Mouse (Mus musculus): Measurements from ENCODE around the gene Frs2.
"Not testable (repeated sequence)": the region's sequence is repeated elsewhere in the genome, so short reads cannot be mapped to it uniquely, and the experiment has no call there.

Gene Frs2

DNA sequence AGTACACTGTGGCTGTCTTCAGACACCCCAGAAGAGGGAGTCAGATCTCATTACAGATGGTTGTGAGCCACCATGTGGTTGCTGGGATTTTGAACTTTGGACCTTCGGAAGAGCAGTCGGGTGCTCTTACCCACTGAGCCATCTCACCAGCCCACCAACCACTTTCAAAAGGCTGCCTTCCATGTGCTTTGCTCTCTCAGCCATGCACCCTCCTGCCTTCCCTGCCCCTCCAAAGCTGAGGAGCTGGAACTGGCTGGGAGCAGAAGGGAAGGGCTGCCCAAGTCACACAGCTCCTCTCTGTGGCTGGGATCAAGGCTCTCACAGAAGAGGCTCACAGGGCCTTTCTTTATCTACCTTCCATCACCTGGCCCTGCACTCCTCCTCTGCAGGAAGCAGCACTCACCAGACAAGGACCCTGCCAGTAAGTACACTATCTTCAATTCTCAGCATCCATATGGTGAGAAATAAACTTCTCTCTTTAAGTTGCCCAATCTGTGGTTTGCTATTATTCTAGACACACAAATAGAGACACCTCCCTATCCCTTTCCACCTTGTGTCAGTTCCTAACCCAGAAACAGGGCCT is 51.1 kb downstream of the Frs2 start:
- no peak for DNase-seq

DNA sequence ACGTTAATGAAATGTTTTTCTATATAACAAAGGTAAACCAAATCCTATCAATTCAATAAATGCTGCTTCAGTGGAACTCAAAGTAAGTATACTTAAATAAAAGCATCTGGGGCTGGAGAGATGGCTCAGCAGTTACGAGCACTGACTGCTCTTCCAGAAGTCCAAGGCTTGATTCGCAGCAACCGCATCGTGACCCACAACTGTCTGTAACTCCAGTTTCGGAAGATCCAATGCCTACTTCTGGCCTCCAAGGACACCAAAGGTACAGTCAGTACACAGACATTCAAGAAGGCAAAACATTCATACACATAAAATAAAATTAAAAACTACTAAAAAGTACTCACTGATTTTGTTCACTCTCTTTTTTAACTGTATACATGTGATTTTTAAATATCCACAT is 52.2 kb downstream of the Frs2 start:
- no peak for DNase-seq

DNA sequence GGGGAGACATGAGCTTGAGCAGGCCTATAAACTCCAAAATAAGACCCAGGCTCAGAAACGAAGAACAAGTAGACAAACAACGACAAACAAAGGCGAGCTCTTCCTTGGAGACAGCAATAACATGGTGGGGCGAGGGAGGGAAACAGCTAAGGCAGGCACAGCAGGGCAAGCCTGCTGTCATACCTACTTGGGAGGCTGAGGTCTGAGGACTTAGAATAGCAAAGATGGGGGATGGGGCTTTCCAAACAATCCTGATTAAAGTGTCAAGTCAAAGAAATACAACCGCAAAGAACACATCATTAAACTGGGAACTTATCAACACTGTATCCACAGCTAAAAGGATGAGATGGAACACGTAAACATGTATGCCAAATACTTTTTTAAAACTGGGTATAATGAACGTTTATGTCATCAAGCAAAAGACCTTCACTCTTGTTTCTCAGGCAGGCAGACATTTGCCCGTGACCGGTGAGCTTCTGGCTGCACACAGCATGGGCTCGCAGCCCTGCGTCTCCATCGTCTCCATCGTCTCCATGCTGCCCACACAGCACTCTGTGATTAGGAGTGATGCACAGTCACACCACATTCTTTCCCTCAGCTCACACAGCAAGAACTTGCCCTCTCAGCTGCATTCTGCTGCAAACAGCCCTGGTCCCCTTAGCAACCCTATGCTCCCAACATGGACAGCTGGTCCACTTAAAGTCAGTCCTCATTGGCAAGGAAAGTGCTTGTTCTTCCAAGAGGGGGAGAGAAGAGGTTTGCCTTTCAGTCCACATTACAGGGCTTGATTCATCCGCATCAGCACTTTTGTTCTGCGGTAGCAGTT is 53.6 kb downstream of the Frs2 start:
- DNase-seq = no peak

DNA sequence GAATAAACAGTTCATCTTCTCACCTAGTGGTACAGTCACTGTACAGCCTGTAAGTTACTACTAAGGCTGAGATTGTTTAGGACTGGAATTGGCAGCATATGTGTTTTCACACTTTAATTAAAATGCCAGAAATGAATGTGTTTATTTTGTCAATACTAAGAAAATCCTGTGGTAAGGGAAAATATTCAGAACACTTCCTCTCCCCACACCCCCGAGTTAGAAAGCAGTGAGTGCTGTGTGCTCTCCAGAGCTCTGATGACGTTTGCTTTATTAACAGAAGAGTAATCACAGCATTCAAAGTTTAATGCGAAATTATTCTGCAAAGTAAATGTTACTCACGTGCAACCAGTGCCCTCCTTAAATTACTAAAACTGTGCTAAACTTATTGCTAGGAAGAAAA is 58.7 kb downstream of the Frs2 start:
- no peak for DNase-seq

DNA sequence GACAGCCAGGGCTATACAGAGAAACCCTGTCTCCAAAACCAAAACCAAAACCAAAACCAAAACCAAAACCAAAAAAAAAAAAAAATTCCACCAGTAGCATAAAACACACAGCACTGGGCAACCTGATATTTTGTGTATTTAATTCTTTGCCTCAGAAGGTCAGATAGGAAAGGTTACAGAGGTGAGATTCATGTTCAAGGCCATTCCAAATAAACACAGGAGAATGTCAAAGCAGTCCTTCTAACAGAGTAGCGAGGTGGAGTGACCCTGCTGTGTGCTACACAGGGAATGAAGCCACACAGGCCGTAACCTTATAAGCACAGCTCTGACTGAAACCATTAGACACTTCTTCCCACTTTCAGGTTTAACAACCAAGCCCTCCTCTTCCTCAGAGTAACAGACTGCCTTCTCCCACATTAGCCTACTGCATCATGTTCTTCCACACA is 66.4 kb downstream of the Frs2 start:
- no peak for DNase-seq

DNA sequence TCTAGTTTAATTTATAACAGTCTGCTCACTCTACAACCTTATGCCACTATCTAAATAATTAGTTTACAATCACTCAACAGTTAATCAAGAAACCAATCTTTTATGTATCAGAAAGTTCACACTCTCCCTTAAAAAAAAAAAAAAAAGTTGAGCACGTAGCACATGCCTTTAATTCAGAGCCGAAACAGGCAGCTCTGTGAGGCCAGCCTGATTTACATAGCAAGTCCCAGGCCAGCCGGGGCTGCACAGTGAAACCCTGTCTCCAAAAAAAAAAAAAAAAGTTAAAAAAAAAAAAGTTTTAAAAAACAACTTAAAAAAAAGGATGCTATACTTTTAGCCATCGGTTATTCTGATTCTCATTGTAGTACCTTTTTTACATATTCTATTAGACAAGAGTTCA is 67.0 kb downstream of the Frs2 start:
- no peak for DNase-seq

DNA sequence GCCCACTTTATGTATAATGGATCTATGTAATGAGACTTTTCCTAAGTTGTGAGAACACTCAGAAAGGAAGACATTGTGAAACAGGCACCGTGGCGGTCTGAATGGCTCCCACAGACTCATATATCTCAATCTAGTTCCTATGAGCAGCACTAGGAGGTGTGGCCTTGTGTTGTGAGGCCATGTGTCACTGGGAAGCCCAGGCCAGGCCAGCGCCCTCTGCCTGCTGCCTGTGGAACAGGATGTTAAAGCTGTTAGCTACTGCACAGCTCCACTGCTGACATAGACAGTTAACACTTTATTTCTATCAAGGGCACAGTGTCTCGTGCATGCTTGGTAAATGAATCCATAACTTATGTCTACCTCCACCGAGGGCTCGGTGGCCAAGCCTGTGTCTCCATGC is 70.0 kb downstream of the Frs2 start:
- no peak for DNase-seq

DNA sequence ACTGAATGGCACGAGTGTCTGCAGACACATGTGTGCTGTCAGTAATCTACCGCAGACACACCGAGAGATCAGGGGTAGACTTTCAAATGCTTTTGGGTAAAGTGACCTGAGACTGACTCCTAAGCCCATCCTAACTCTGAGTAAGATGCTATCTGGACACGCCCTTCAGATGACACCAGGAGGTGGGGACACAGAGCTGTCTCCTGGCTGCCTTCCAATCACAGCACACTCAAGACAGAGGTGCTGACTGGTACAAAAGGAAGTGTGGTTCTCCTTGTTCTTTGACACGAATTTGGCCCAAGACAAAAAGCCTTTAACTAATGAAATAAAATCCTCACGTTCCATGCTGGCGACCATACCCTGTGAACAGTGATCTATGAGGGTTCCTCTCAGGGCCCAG is 75.2 kb downstream of the Frs2 start:
- no peak for DNase-seq

DNA sequence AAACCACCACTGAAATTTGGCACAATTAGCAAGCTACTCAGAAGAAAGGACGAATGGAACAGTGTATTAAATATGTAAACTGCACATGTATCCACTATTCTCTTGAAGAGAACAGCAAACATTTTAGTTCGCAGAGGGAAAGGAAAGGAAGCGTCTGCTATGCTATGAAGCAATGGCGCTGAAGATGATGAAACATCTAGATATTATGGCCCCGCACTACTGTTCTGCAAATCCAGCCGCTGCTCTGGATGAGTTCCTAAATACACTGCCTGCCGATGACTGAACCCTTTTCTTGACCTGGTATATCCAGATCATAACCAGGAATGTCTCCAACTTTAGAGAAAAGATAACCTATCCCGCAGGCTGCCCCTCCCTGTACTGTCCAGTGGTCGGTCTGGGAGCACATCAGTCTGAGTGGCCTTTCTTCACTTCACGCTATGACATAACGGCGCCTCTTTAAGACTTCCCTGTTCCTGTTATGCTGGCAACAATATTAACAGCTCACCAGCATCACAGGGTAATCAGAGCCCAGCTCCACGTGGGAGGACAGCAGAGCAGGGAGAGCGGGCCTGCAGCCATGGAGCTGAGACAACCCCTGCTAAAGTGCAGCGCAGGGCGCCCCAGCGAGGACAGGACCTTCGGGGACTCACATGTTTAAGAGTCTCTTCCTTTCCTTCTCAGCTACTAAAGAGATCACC is 76.0 kb downstream of the Frs2 start:
- DNase-seq = no peak

DNA sequence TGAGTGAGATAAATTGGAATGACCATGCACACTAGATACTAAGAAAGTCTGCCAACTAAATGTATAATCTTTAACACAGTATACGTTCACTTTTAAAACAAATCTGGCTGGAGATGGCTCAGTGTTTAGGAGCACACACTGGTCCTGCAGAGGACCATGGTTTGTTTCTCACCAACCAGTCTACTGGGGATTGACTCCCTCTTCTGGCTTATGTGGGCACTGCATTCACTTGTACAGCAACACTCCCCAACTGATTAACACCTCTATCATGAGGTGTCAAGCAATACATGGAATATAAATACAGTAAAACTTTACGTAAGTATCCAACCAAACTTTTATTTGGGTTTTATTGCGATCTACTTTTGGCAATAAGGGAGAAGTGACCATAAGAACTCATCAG is 79.2 kb downstream of the Frs2 start:
- DNase-seq = no peak

DNA sequence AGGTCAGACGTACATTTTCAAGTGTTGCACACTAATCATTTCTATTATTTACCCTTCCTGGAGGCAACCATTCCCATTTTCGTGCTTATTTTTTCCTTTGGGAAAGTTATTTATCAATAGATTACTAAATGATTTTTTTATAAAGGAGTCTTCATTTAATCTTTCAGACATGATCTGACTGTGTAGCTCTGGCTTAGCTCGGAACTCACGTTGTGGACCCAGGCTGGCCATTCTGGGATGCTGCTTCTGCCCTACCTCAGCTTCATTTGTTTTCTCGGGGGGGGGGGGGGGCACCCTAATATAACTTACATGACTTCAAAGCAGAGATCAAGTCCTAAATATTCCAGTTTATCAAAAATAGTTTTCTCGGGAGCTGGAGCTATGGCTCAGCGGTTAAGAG is 84.3 kb downstream of the Frs2 start:
- no peak for DNase-seq

DNA sequence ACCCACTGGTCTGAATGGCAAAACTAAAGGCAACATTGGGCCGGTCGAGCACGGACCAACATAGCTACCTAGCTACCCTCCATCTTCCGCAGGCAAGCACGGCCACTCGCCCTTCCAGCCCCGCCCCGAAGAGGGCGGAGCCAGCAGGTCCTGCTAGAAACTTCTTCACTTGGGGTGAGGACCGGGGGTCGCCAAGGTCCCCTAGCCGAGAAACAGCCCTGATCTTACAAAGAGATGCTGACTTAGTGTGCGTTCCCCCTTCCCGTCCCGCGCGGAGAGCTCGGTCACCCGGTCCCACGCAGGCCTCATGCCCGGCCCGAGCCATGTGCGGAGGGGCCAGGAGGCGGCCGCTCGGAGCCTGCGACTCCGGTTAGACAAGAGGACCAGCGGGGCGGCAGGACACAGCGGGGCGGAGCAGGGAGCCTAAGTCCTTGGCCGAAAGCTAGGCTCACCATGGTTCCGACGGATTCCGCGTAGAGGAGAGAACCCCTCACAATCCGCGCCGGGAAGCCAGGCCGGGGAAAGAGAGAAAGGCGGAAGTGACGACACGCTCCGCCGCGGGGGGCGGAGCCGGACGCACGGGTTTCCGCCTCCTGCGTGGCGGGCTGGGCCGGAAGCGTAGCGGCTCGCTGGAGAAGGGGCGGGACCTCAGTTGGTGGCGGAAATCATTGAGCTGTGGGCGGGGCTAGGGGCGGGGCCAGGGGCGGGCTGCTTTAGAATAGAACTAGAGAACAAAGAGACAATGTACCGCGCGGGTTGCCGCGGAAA is 84.9 kb downstream of the Frs2 start, which contains the start of gene Cct2:
Cct2 (minus strand) TSS at position 561 of the 768 bp plus-strand sequence.
- peak; percentile 94 for DNase-seq

DNA sequence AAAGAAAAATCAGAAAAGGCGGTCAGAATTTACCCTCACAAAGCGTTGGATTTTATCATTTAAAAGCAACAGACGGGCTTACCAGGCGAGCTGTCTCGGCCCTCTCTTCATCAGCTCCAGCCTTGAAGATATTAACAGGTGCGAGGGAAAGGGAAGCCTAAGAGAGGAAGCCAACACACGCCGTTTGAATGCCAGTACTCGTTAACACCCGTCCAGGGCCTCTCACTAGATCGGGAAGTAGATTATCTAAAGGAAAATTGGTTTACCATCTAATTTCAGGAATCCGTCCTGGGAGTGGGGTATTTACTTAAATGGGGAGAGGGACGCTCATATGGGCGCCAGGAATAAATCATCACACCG is 85.5 kb downstream of the Frs2 start:
- DNase-seq = no peak

DNA sequence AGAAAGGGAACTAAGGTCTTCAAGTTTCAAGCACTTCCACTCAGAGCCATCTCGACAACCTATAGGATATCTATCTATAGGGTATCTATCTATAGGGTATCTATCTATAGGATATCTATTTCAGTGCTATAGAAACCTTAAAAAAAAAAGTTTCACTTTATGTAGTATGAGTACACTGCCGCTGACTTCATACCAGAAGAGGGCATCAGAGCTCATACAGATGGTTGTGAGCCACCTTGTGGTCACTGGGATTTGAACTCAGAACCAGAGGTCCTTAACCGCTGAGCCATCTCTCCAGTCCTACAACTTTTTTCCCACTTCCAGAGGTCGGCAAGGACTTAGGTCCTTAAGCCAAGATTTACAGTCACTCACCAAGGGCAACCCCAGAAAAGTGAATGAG is 92.7 kb downstream of the Frs2 start:
- DNase-seq = no peak

DNA sequence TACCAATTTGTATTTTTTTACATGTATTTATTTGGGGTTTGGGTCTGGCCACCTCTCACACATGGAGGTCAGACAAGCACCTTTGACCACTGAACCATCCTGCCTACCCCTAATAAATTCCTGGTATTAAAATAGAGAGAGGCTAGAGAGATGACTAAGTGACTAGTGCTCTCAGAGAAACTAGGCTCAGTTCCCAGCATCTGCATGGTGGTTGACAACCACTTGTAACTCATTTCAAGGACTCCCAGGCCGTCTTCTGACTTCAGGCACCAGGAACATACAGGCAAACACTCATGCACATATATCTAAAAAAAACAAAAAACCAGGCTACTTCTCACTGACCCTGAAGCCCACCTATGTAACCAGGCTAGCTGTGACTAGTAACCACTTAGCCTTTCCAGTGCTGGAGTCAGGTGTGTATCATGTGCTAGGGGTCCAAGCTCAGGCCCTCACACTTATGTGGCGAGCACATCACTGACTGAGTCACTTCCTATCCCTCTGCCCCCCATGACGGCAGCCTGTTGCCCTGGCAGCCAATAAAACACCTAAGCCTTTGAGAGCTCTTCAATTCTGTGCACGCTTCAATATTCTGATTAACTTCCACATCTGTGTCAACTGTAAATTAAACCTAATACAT is 98.3 kb downstream of the Frs2 start:
- DNase-seq = no peak

DNA sequence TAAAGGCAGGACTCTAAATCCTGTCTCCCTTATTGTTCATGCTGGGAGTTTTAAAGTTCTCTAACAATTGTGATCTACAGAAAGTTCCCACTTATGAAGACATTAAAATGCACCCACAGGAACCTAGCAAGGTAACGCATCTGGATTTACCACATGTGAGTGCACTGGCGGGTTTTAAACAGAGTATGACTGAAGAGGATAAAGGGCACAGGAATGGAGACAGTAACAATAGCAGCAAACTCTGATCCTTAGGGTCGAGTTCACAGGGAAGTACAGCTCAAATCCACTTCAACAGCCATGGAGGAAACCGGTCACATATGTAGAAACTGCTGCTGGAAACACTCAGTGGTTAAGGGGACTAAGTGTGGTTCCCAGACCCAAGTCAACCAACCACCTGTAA is 99.1 kb downstream of the Frs2 start:
- no peak for DNase-seq

DNA sequence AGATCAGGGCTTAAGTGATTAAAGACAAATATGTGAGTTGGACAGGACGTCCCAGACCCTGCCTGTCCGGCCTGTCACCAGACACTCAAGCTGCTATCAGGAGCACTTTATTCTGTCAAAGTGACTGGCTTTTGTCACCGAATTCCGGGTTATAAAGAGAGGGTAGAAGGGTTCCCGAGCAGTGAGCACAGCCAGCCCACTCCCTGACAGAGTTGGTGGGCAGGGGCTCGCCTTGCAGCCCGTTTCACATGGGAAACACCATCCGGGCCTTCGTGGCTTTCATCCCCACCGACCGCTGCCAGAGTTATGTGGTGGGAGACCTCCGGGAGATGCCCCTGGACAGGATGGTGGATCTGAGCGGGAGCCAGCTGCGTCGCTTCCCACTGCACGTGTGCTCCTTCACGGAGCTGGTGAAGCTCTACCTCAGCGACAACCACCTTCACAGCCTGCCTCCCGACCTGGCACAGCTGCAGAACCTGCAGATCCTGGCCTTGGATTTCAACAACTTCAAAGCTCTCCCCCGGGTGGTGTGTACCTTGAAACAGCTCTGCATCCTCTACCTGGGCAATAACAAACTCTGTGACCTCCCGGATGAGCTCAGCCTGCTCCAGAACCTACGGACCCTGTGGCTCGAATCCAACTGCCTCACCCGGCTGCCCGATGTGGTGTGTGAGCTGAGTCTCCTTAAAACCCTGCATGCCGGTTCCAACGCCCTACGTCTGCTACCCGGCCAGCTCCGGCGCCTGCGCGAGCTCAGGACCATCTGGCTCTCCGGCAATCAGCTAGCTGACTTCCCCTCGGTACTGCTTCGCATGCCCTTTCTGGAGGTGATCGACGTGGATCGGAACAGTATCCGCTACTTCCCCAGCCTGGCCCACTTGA is 102.9 kb downstream of the Frs2 start, which contains the start of gene Lrrc10:
Lrrc10 (plus strand) TSS at position 167 of the 882 bp plus-strand sequence.
- no peak for DNase-seq

DNA sequence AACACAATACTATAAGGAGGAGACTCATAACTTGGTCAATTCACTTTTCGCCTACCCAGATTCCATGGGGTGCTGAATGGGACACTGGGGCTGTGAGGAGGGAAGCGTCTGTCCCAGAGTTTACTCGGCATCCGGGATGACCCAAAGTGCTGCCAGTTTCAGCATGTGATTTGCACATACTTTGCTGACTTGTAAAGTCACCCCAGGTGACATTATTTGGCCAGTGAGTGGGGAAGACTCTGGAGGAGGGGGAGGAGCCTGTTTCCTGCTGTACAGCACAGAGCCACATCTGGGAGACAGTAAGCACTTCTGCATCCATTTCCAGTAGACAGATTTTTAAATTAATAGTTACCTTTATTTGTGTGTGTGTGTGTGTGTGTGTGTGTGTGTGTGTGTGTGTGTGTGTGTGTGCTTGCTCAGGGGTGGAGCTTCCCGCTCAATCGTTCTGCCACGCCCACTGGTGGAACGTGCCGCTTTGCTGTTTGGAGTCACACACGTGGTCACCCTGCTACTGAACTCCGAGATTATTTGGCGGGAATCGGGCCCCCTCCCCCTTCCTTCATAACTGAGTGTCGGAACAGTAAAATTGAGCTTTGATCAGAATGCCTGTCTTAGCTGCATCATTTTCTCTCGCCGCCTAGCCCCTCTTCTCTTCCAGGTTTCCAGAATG is 104.7 kb downstream of the Frs2 start:
- not testable (repeated sequence) for DNase-seq

DNA sequence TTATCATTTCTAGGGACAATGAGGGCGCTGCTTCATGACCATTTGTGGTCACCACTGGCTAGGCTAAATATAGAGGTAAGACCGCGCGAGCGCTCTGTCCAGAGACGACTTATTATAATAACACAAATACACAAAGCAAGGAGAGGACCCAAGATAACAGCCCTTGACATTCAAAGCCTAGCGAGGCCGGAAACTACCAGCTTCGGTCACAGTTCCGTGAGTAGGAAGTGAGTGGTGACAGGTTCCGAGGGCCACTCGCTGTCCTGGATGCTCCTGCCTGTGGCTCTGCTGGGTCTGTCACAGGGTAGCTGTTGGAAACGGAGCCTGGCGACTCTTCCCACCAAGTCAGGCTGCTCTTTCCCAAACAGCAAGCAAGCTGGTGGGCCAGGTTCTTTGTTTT is 106.0 kb downstream of the Frs2 start:
- no peak for DNase-seq

DNA sequence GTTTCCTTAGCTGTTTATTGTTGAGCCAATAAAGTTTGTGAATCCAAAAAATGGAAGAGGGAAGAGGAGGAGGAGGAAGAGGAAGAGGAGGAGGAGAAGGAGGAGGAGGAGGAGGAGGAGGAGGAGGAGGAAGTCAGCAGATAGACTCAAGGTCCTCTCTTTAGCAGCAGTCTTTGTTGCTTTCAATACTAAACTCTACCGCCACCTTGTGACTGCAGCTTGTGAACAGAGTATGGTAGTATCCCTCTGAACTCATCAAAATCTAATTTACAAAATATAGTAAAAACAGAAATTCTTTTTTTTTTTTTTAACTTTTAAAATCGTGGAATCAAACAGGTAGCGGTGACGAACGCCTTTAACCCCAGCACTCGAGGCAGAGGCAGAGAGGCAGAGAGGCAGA is 108.0 kb downstream of the Frs2 start:
- peak; percentile 31 for DNase-seq

DNA sequence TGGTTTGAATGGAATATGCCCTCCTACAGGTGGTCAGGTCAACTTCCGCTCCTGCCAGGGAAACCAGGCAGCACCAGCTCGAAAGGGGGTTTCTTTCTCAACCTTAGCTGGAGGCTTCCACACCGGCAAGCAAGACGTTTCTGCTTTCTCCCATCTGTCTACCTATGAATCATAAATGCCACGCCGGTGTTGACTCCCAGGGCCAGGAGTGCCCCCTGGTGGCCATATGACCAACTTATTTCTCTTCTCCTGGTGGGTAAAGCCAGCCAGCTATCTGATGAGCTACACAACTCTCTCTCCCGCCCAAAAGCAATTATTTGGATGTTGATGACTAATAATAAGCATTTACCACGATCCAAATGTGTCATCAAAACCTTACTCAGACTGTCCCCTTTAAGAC is 114.5 kb downstream of the Frs2 start:
- DNase-seq = peak; percentile 82

All from right cerebral cortex, postnatal 4 days (tissue).